Mouse (Mus musculus) kidney, adult 2 months (tissue): ENCODE measurements around the gene Grhpr.

ENCODE experiments used
- CTCF ChIP-seq: fragments of 200-500 bp; conservative IDR thresholded peaks from 2 replicates; pipeline ENCODE4 v1.5.1; 2011; ENCODE audit warnings: low read depth, mild to moderate bottlenecking, control low read depth, low read length, moderate library complexity, mixed read lengths; ENCODE audit not compliant: insufficient read depth, insufficient read length
- POLR2A ChIP-seq: fragments of 200-500 bp; IDR thresholded peaks from one replicate; pipeline ENCODE4 v1.6.1; 2011; ENCODE audit warnings: low read depth, low read length, control low read depth

GRCm38 (mm10) chr4:45019009-45019408 lies 37.8 kb downstream of the Grhpr start:
- TF ChIP-seq POLR2A (no peak), CTCF (no peak)
